Mouse (Mus musculus) kidney, adult 2 months (tissue): ENCODE results near the gene Fam111a.
A peak's percentile ranks its signal among the peaks of the same experiment; 100 is the strongest.

Source experiments
- CTCF ChIP-seq: fragments of 200-500 bp; conservative IDR thresholded peaks from 2 replicates; pipeline ENCODE4 v1.5.1; 2011; ENCODE audit warnings: low read depth, mild to moderate bottlenecking, control low read depth, low read length, moderate library complexity, mixed read lengths; ENCODE audit not compliant: insufficient read depth, insufficient read length
- POLR2A ChIP-seq: fragments of 200-500 bp; IDR thresholded peaks from one replicate; pipeline ENCODE4 v1.6.1; 2011; ENCODE audit warnings: low read depth, low read length, control low read depth

DNA sequence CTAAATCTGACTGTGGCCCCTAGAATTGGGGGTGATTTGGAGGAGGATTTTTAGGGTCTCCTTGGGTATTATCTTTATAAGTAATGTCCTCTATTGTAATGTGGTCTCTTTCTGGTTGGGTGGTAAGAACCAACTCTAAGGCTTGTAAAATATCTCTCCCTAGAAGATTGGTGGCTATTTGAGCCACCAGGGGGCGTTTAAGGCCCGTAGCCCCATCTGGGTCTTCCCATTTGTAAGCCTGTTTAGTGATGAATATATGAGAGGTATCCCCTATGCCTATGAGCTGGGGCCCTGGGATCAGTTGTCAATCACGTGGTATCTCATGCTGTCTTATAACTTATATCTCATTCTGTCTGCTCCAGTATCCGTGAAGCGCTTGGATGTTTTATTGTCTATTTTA is 3.6 kb downstream of the Fam111a start:
- TF ChIP-seq CTCF: peak; percentile 38; the same call in 1 of the 2 replicates
- TF ChIP-seq POLR2A: no peak
